Comparison of ENCODE assay signal across 12 mouse cellular contexts in the genomic region with DNA sequence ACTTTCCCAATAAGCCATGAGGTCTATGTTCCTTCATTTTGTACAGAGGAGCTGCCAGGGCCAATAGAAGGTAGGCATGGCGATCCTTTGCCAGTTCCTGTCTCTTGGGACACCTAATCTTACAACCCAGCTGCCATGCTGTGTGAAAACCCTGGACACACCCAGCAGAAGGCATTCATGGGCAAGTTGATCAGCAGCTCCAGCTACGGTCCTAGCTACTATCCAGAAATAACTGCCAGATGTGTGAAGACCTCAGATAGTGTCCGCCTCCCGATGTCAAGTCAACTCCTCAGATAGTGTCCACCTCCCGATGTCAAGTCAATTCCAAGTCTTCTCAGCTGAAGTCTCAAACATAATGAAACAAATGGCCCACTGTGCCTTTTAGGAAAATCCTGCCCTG. TPM values are rescaled to one million over a fixed set of nuclear protein-coding genes. Genes with fewer than 3 reads are reported as not detected.
DNase-seq lines count a peak whose midpoint lies in the region; ATAC-seq lines count a peak whose summit lies in the region.
"Had no signal": no experiment of that assay in that cellular context is flagged by ENCODE, and none has a peak within 500 bp of the region (broad histone marks: within the 10 kb centered on the region; RNA-seq: fewer than 3 reads in every experiment).

No protein-coding gene starts in this region.

- WGBS in kidney, embryonic 15.5 days, result 84% methylated on average over 5 of the region's 5 CpGs
- 88% methylated on average over 5 of the region's 5 CpGs for WGBS in kidney, embryonic 16.5 days
- WGBS in liver, embryonic 12.5 days (ENCODE audit: insufficient replicate concordance), result 18% methylated on average over 5 of the region's 5 CpGs

- no peak overlapping the region for H3K27ac ChIP-seq in kidney, embryonic 15.5 days
- H3K27ac ChIP-seq in kidney, embryonic 16.5 days (ENCODE audit: low read length), result no peak overlapping the region
- peak overlapping the region; percentile 99 for H3K27ac ChIP-seq in liver, embryonic 12.5 days
- H3K27ac ChIP-seq: hindbrain, embryonic 15.5 days; midbrain, embryonic 15.5 days; neural tube, embryonic 13.5 days had no signal

- H3K4me3 ChIP-seq in kidney, embryonic 15.5 days (replicated peaks), result no peak overlapping the region
- no peak overlapping the region for H3K4me3 ChIP-seq in kidney, embryonic 16.5 days (ENCODE audit: low read length)
- H3K4me3 ChIP-seq in liver, embryonic 12.5 days, result no peak overlapping the region
- H3K4me3 ChIP-seq: hindbrain, embryonic 15.5 days; midbrain, embryonic 15.5 days; neural tube, embryonic 13.5 days had no signal

- peaks cover 2% of the 10 kb centered on the region for H3K4me1 ChIP-seq in kidney, embryonic 15.5 days
- H3K4me1 ChIP-seq in kidney, embryonic 16.5 days (ENCODE audit: insufficient read depth, low read length), result 0 out of 2 replicates have a peak, but pooled peaks cover 2% of the 10 kb centered on the region
- peaks cover 88% of the 10 kb centered on the region for H3K4me1 ChIP-seq in liver, embryonic 12.5 days
- H3K4me1 ChIP-seq: hindbrain, embryonic 15.5 days; midbrain, embryonic 15.5 days; neural tube, embryonic 13.5 days had no signal

- no peak overlapping the region for H3K9ac ChIP-seq in kidney, embryonic 15.5 days
- H3K9ac ChIP-seq in kidney, embryonic 16.5 days (replicated peaks; ENCODE audit: low read length), result no peak overlapping the region
- H3K9ac ChIP-seq in liver, embryonic 12.5 days, result peak overlapping the region; percentile 57
- H3K9ac ChIP-seq: hindbrain, embryonic 15.5 days; midbrain, embryonic 15.5 days; neural tube, embryonic 13.5 days had no signal

- H3K9me3 ChIP-seq in kidney, embryonic 15.5 days (replicated peaks), result no peaks in the 10 kb centered on the region
- no peaks in the 10 kb centered on the region for H3K9me3 ChIP-seq in kidney, embryonic 16.5 days (ENCODE audit: low read length)
- H3K9me3 ChIP-seq in liver, embryonic 12.5 days (replicated peaks), result no peaks in the 10 kb centered on the region
- H3K9me3 ChIP-seq: hindbrain, embryonic 15.5 days; midbrain, embryonic 15.5 days; neural tube, embryonic 13.5 days had no signal

- ATAC-seq in kidney, embryonic 15.5 days (replicated peaks; ENCODE audit: low FRiP score), result peak; percentile 87
- no peak for ATAC-seq in kidney, embryonic 16.5 days (ENCODE audit: low FRiP score, low TSS enrichment)
- ATAC-seq in liver, embryonic 12.5 days, result peak; percentile 97
- no peak for ATAC-seq in CD4-positive, CD25-positive, alpha-beta regulatory T cell, adult 4 months
- ATAC-seq: midbrain, embryonic 15.5 days had no signal

- intact Hi-C loops in left cerebral cortex, postnatal 25 days (cut with DNase I), result no loop called here

- no peaks in the 10 kb centered on the region for H3K27me3 ChIP-seq in kidney, embryonic 15.5 days
- no peaks in the 10 kb centered on the region for H3K27me3 ChIP-seq in kidney, embryonic 16.5 days (ENCODE audit: insufficient read depth, low read length)
- H3K27me3 ChIP-seq in liver, embryonic 12.5 days (replicated peaks), result no peaks in the 10 kb centered on the region
- H3K27me3 ChIP-seq: hindbrain, embryonic 15.5 days; midbrain, embryonic 15.5 days; neural tube, embryonic 13.5 days had no signal

- H3K4me2 ChIP-seq in kidney, embryonic 15.5 days, result no peak overlapping the region
- H3K4me2 ChIP-seq in kidney, embryonic 16.5 days (replicated peaks; ENCODE audit: low read depth, low read length), result no peak overlapping the region
- peak overlapping the region; percentile 55 for H3K4me2 ChIP-seq in liver, embryonic 12.5 days
- H3K4me2 ChIP-seq: hindbrain, embryonic 15.5 days; midbrain, embryonic 15.5 days; neural tube, embryonic 13.5 days had no signal

- H3K36me3 ChIP-seq in kidney, embryonic 15.5 days, result no peaks in the 10 kb centered on the region
- H3K36me3 ChIP-seq in kidney, embryonic 16.5 days (ENCODE audit: insufficient read depth, low read length), result no peaks in the 10 kb centered on the region
- peaks cover 27% of the 10 kb centered on the region for H3K36me3 ChIP-seq in liver, embryonic 12.5 days
- H3K36me3 ChIP-seq: hindbrain, embryonic 15.5 days; midbrain, embryonic 15.5 days; neural tube, embryonic 13.5 days had no signal

- DNase-seq in c-Kit-positive CD71-negative TER-119-negative erythroid progenitor cells, embryonic 14.5 days (ENCODE audit: low read depth), result peak; percentile 31
- peak; percentile 65 to 83 for DNase-seq in spleen, postnatal 36 days (ENCODE audit: low spot score in 2 of 2)
- no peak for DNase-seq in cerebellum, adult 8-10 months
- DNase-seq in left cerebral cortex, postnatal 25 days (ENCODE audit: low spot score in 2 of 2), result no peak
- DNase-seq: lung, adult 2 months had no signal

RNA-seq across cellular contexts. Expression of a gene that starts 31.4 kb away (rescaled TPM):
- 425 and 436 TPM in 2 replicates for polyA plus RNA-seq in kidney, embryonic 15.5 days (2015; fragmentation: Nextera tagmentation; extraction: Ambion mirVana)
- 416 and 441 TPM in 2 replicates for polyA plus RNA-seq in kidney, embryonic 16.5 days (2015; fragmentation: Nextera tagmentation; extraction: Ambion mirVana)
- polyA plus RNA-seq in liver, embryonic 12.5 days (2016; fragmentation: Nextera tagmentation; extraction: Ambion mirVana), result 819 and 854 TPM in 2 replicates
- polyA plus RNA-seq in CD4-positive, CD25-positive, alpha-beta regulatory T cell, adult 4 months (2017; shearing (Covaris generic)), result 1 to 10 TPM in 1 of 2 experiments, under 1 TPM in 1; 0.58 to 2.8 TPM
- 10 to 100 TPM; 12.0 to 12.7 TPM for total RNA-seq in left cerebral cortex, postnatal 25 days (2021)

Comparison
In these comparisons a context has a peak if more than half of its experiments do, and no peak if none do; other contexts are left out.
1. ATAC-seq: peak in kidney, embryonic 15.5 days (single experiment) and liver, embryonic 12.5 days (single experiment); none in kidney, embryonic 16.5 days (single experiment) and CD4-positive, CD25-positive, alpha-beta regulatory T cell, adult 4 months (single experiment).
2. DNase-seq: peak in c-Kit-positive CD71-negative TER-119-negative erythroid progenitor cells, embryonic 14.5 days (single experiment) and spleen, postnatal 36 days (2 of 2); none in cerebellum, adult 8-10 months (single experiment) and left cerebral cortex, postnatal 25 days (0 of 2).
3. RNA of a gene that starts 31.4 kb away (polyA plus RNA-seq): 819 to 854 TPM in liver, embryonic 12.5 days, 425 to 436 TPM in kidney, embryonic 15.5 days and 416 to 441 TPM in kidney, embryonic 16.5 days; 0.58 to 2.8 TPM in CD4-positive, CD25-positive, alpha-beta regulatory T cell, adult 4 months; every median in the first group is over 100 times any median in the second.